Mouse (Mus musculus) stomach, postnatal 0 days (tissue): ENCODE data around the gene Cdh20.

Experiments used
- CTCF ChIP-seq: IDR thresholded peaks from 2 replicates; pipeline ENCODE4 v1.5.1; 2016; ENCODE audit warnings: antibody characterized with exemption, low read depth, mild to moderate bottlenecking, moderate library complexity
- EP300 ChIP-seq: optimal IDR thresholded peaks from 2 replicates; pipeline ENCODE3; 2016; ENCODE audit warnings: antibody characterized with exemption

GRCm38 (mm10) chr1:104901815-104902214 lies 133.5 kb downstream of the Cdh20 start:
- no peak for TF ChIP-seq CTCF
- no peak for TF ChIP-seq EP300
